29 mouse cellular contexts compared by ENCODE assay signal in the genomic region with DNA sequence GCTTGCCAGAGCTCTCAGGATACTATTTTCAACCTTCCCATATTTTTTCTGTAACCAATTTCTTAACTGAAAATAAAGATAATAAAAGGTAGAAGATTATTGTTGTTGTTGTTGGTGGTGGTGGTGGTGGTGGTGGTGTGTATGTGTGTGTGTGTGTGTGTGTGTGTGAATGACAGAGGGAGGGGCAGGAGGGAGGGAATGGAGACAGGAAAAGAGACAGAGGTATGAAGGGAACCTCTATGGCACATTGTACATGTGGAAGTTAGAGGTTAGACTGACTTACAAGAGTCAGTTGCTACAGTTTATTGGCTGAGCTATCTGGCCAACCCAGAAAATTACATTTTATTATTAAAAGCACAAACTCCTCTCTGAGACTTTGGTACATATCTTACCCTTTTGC.
"Had no signal": no experiment of that assay in that cellular context is flagged by ENCODE, and none has a peak within 500 bp of the region (broad histone marks: within the 10 kb centered on the region; RNA-seq: fewer than 3 reads in every experiment).

No protein-coding gene starts in this region.

- H3K27me3 ChIP-seq: limb, embryonic 12.5 days; limb, embryonic 13.5 days; limb, embryonic 15.5 days; liver, embryonic 12.5 days; liver, embryonic 13.5 days; liver, embryonic 15.5 days; megakaryocyte, embryonic 14.5 days; midbrain, embryonic 12.5 days; midbrain, embryonic 13.5 days; midbrain, embryonic 15.5 days; neural tube, embryonic 12.5 days had no signal

- H3K4me1 ChIP-seq: limb, embryonic 10.5 days; limb, embryonic 12.5 days; limb, embryonic 13.5 days; limb, embryonic 15.5 days; liver, embryonic 12.5 days; liver, embryonic 13.5 days; liver, embryonic 15.5 days; megakaryocyte, embryonic 14.5 days; midbrain, embryonic 10.5 days; midbrain, embryonic 12.5 days; midbrain, embryonic 13.5 days; midbrain, embryonic 15.5 days; neural tube, embryonic 12.5 days had no signal

- H3K4me2 ChIP-seq: limb, embryonic 12.5 days; limb, embryonic 13.5 days; limb, embryonic 15.5 days; liver, embryonic 11.5 days; liver, embryonic 12.5 days; liver, embryonic 13.5 days; liver, embryonic 15.5 days; midbrain, embryonic 11.5 days; midbrain, embryonic 12.5 days; midbrain, embryonic 13.5 days; midbrain, embryonic 15.5 days; neural tube, embryonic 12.5 days had no signal

- H3K9me3 ChIP-seq: limb, embryonic 10.5 days; limb, embryonic 12.5 days; limb, embryonic 13.5 days; limb, embryonic 15.5 days; liver, embryonic 12.5 days; liver, embryonic 13.5 days; liver, embryonic 15.5 days; midbrain, embryonic 10.5 days; midbrain, embryonic 12.5 days; midbrain, embryonic 13.5 days; midbrain, embryonic 15.5 days; neural tube, embryonic 12.5 days had no signal

- DNase-seq: layer of hippocampus, postnatal 36 days; left cerebral cortex, postnatal 4 days; liver; liver, embryonic 13.5 days; liver, postnatal 0 days; lung, adult 2 months; lung, postnatal 10 days; lung, postnatal 36 days; lung, postnatal 4 days; midbrain, embryonic 14.5 days had no signal

- H3K27ac ChIP-seq: left cerebral cortex, adult 2 months; limb, embryonic 10.5 days; limb, embryonic 12.5 days; limb, embryonic 13.5 days; limb, embryonic 15.5 days; liver, embryonic 12.5 days; liver, embryonic 13.5 days; liver, embryonic 14.5 days; liver, embryonic 15.5 days; macrophage; midbrain, embryonic 10.5 days; midbrain, embryonic 12.5 days; midbrain, embryonic 13.5 days; midbrain, embryonic 15.5 days; neural tube, embryonic 12.5 days had no signal

- H3K9ac ChIP-seq: limb, embryonic 12.5 days; limb, embryonic 13.5 days; limb, embryonic 15.5 days; liver, embryonic 12.5 days; liver, embryonic 13.5 days; liver, embryonic 14.5 days; liver, embryonic 15.5 days; liver, postnatal 0 days; midbrain, embryonic 12.5 days; midbrain, embryonic 13.5 days; midbrain, embryonic 15.5 days; neural tube, embryonic 12.5 days had no signal

- H3K4me3 ChIP-seq: left cerebral cortex, adult 2 months; limb, embryonic 10.5 days; limb, embryonic 12.5 days; limb, embryonic 13.5 days; limb, embryonic 15.5 days; liver, embryonic 12.5 days; liver, embryonic 13.5 days; liver, embryonic 15.5 days; megakaryocyte, embryonic 14.5 days; midbrain, embryonic 10.5 days; midbrain, embryonic 12.5 days; midbrain, embryonic 13.5 days; midbrain, embryonic 15.5 days; myocyte; neural tube, embryonic 12.5 days had no signal

- H3K36me3 ChIP-seq: limb, embryonic 10.5 days; limb, embryonic 12.5 days; limb, embryonic 13.5 days; limb, embryonic 15.5 days; liver, embryonic 12.5 days; liver, embryonic 13.5 days; liver, embryonic 15.5 days; midbrain, embryonic 10.5 days; midbrain, embryonic 12.5 days; midbrain, embryonic 13.5 days; midbrain, embryonic 15.5 days; neural tube, embryonic 12.5 days had no signal

- ATAC-seq: liver, embryonic 12.5 days; liver, postnatal 0 days; midbrain, embryonic 13.5 days; midbrain, embryonic 15.5 days; midbrain, embryonic 16.5 days had no signal
